ENCODE assay signal across 21 mouse cellular contexts in genomic region chr19:35170554-35170953, GRCm38 (mm10).
A peak's percentile ranks its signal among the peaks of the same experiment; 100 is the strongest.
DNase-seq lines count a peak whose midpoint lies in the region; ATAC-seq and TF ChIP-seq lines count a peak whose summit lies in the region.
"Had no signal": no experiment of that assay in that cellular context is flagged by ENCODE, and none has a peak within 500 bp of the region (broad histone marks: within the 10 kb centered on the region; RNA-seq: fewer than 3 reads in every experiment).

No protein-coding gene starts in this region.

- 34% methylated on average over 2 of the region's 2 CpGs for WGBS in liver, embryonic 13.5 days (ENCODE audit: insufficient replicate concordance)
- 56% methylated on average over 2 of the region's 2 CpGs for WGBS in liver, postnatal 0 days (ENCODE audit: insufficient replicate concordance)

- DNase-seq in G1E (ENCODE audit: low spot score), result peak; percentile 55
- DNase-seq in c-Kit-positive CD71-positive TER-119-positive erythroid progenitor cells, embryonic 14.5 days (ENCODE audit: low spot score), result peak; percentile 45
- peak; percentile 39 for DNase-seq in liver, embryonic 13.5 days
- no peak for DNase-seq in liver, postnatal 0 days
- no peak for DNase-seq in spleen, postnatal 4 days (ENCODE audit: low spot score in 2 of 2)
- DNase-seq in gastrocnemius, postnatal 14 days, result no peak
- DNase-seq in cerebellum, adult 8-10 months, result no peak
- no peak for DNase-seq in right cerebral cortex, adult 18-20 months
- DNase-seq: adrenal gland, adult 2 months; adrenal gland, postnatal 25 days; B cell, adult 2 months; cerebellum, adult 11 months; cerebellum, adult 9-10 months; cerebellum, postnatal 25 days; heart, adult 2 months had no signal

- H3K9ac ChIP-seq in liver, embryonic 13.5 days, result no peak overlapping the region
- H3K9ac ChIP-seq in liver, postnatal 0 days (replicated peaks), result no peak overlapping the region
- H3K9ac ChIP-seq: embryonic facial prominence, embryonic 12.5 days; forebrain, embryonic 15.5 days; hindbrain, embryonic 15.5 days had no signal

- no peaks in the 10 kb centered on the region for H3K9me3 ChIP-seq in G1E (replicated peaks)
- no peaks in the 10 kb centered on the region for H3K9me3 ChIP-seq in liver, embryonic 13.5 days (replicated peaks)
- H3K9me3 ChIP-seq in liver, postnatal 0 days (ENCODE audit: low read length), result no peaks in the 10 kb centered on the region
- H3K9me3 ChIP-seq: embryonic facial prominence, embryonic 12.5 days; forebrain, embryonic 15.5 days; hindbrain, embryonic 10.5 days; hindbrain, embryonic 15.5 days had no signal

- H3K27me3 ChIP-seq in G1E (ENCODE audit: insufficient read depth, low read length), result no peaks in the 10 kb centered on the region
- H3K27me3 ChIP-seq in liver, embryonic 13.5 days, result no peaks in the 10 kb centered on the region
- no peaks in the 10 kb centered on the region for H3K27me3 ChIP-seq in liver, postnatal 0 days (ENCODE audit: insufficient read depth, low read length)
- H3K27me3 ChIP-seq: embryonic facial prominence, embryonic 12.5 days; forebrain, embryonic 15.5 days; hindbrain, embryonic 15.5 days had no signal

- no peak for TF ChIP-seq CTCF in G1E (IDR thresholded peaks at IDR 0.05; ENCODE audit: low read depth, low read length)
- TF ChIP-seq CTCF in liver, postnatal 0 days (IDR thresholded peaks at IDR 0.05; ENCODE audit: low read depth), result no peak

- H3K4me1 ChIP-seq in G1E (ENCODE audit: insufficient read depth, low read depth, low read length), result peaks cover 88% of the 10 kb centered on the region
- peaks cover 14% of the 10 kb centered on the region for H3K4me1 ChIP-seq in liver, embryonic 13.5 days (replicated peaks)
- H3K4me1 ChIP-seq in liver, postnatal 0 days (ENCODE audit: insufficient read depth), result 0 out of 2 replicates have a peak, but pooled peaks cover 4% of the 10 kb centered on the region
- H3K4me1 ChIP-seq: embryonic facial prominence, embryonic 12.5 days; forebrain, embryonic 15.5 days; hindbrain, embryonic 10.5 days; hindbrain, embryonic 15.5 days had no signal

- peaks cover 10% of the 10 kb centered on the region for H3K36me3 ChIP-seq in G1E (replicated peaks)
- no peaks in the 10 kb centered on the region for H3K36me3 ChIP-seq in liver, embryonic 13.5 days
- no peaks in the 10 kb centered on the region for H3K36me3 ChIP-seq in liver, postnatal 0 days (replicated peaks; ENCODE audit: insufficient read depth, low read length)
- H3K36me3 ChIP-seq: embryonic facial prominence, embryonic 12.5 days; forebrain, embryonic 15.5 days; hindbrain, embryonic 10.5 days; hindbrain, embryonic 15.5 days had no signal

- 0 out of 2 replicates have a peak overlapping the region, but pooled peaks have one; percentile 17 for H3K4me2 ChIP-seq in liver, embryonic 13.5 days
- no peak overlapping the region for H3K4me2 ChIP-seq in liver, postnatal 0 days (ENCODE audit: low read depth, low read length)
- H3K4me2 ChIP-seq: embryonic facial prominence, embryonic 12.5 days; forebrain, embryonic 15.5 days; heart, embryonic 11.5 days; hindbrain, embryonic 15.5 days had no signal

- peak; percentile 96 for ATAC-seq in G1E (ENCODE audit: extremely low read depth, insufficient number of reproducible peaks, low FRiP score, poor library complexity, severe bottlenecking)
- ATAC-seq in liver, embryonic 13.5 days (ENCODE audit: low read depth), result peak; percentile 93
- ATAC-seq in liver, postnatal 0 days, result peak; percentile 82
- ATAC-seq: CD4-positive, CD25-positive, alpha-beta regulatory T cell, adult 4 months; forebrain, embryonic 15.5 days had no signal

- H3K4me3 ChIP-seq in G1E (ENCODE audit: low read depth, low read length), result peak overlapping the region; percentile 64
- H3K4me3 ChIP-seq in liver, embryonic 13.5 days (replicated peaks), result no peak overlapping the region
- H3K4me3 ChIP-seq in liver, postnatal 0 days (ENCODE audit: low read depth, low read length), result no peak overlapping the region
- H3K4me3 ChIP-seq: embryonic facial prominence, embryonic 12.5 days; forebrain, embryonic 15.5 days; heart, adult 2 months; hindbrain, embryonic 10.5 days; hindbrain, embryonic 15.5 days had no signal

- intact Hi-C loops in gastrocnemius, postnatal 14 days (cut with DNase I; ENCODE audit: low total_unique reads), result no loop called here

- H3K27ac ChIP-seq in liver, embryonic 13.5 days, result no peak overlapping the region
- no peak overlapping the region for H3K27ac ChIP-seq in liver, postnatal 0 days (ENCODE audit: low read depth)
- H3K27ac ChIP-seq: embryonic facial prominence, embryonic 12.5 days; forebrain, embryonic 15.5 days; heart, adult 2 months; hindbrain, embryonic 10.5 days; hindbrain, embryonic 15.5 days had no signal

- peak; percentile 94 for TF ChIP-seq EP300 in liver, postnatal 0 days (IDR thresholded peaks at IDR 0.05; ENCODE audit: low read depth)

Comparison
In these comparisons a context has a peak if more than half of its experiments do, and no peak if none do; other contexts are left out.
1. DNase-seq: peak in G1E (single experiment), c-Kit-positive CD71-positive TER-119-positive erythroid progenitor cells, embryonic 14.5 days (single experiment) and liver, embryonic 13.5 days (single experiment); none in liver, postnatal 0 days (single experiment), spleen, postnatal 4 days (0 of 2), gastrocnemius, postnatal 14 days (single experiment), cerebellum, adult 8-10 months (single experiment) and right cerebral cortex, adult 18-20 months (single experiment).
2. Peak in every context shown above with its lines, with median percentiles within 50 percentile points of each other: ATAC-seq.